Mouse (Mus musculus) ZHBTc4 (cell line): ENCODE results near the gene Sptbn4.
A peak's percentile ranks its signal among the peaks of the same experiment; 100 is the strongest.

Experiments
- DNase-seq: peaks from one replicate; pipeline ENCODE4 v3.0.0-alpha.2; 2011; ENCODE audit warnings: low read depth, low spot score

Sptbn4 gene

DNA sequence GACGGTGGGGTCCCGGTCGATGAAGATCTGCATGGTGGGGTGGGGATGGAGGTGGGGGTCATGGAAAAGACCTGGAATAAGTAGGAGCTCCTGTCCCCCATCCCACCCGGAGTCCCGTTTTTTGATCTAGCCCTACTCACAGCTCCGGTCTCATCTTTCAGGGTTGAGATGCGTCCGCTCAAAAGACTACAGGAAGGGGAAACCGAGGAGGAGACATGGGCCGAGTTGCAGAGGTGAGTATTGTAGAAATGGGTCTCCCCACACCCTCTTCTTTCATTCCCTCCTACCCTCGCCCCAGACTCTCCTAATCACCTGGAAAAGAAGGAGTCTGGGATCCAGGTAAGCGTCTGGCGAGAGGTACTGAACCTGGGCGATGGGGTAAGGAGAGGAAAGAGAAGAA, 92.2 kb downstream of the Sptbn4 start:
- DNase-seq = no peak

DNA sequence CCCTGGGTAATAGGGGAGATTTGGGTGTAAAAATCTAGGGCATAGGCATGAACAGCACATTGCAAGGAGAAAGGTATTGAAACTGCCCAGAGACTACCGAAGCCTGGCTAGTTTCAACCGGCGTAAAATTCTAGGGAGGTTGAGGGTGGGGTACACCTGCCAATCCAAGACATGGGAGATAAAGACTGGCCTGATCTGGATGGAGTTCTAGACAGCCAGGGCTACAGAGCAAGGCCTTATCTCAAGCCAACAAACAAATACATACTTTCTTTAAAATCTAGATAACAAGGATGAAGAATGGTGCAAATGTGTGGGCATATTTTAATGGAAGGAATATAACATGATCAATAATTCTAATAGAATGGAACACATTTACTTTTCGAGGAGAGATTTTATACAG, 92.7 kb downstream of the Sptbn4 start:
- DNase-seq = no peak

DNA sequence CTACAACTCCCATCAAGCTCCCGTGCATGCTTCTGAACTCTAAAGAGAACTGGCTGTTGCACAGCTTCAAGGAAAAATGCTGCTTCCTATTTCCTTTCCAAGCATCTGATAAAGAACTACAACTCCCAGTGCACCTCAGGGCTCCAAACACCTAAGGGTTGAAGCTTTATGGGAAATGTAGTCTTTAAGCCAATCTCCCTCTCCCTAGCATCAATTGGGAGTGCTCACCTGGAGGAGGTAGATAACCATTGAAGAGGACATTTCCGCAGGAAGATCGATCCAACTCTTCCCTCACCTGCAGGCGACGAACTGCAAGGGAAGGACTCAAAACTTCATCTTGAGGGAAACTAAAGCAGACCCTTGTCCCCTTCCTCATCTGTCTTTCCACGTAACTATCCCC, 93.3 kb downstream of the Sptbn4 start:
- peak; percentile 70 for DNase-seq

DNA sequence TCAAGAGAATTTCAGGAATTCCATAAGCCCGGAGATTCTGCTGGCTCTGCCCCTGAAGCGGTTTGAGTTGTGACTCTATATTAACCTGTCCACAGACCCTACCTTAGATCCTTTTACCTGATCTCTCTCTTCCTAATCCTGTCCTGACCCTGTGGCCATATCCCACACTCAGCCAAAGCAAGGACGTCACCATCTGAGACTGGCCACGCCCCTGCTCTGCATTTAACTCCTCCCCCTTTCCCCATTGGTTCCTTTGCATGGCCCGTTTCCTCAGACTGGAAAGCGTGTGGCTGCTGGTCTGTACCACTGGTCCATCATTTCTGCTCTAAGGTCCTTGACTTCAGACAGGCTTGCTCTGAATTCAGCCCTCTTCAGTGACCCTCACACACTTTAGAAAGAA, 102.0 kb downstream of the Sptbn4 start:
- DNase-seq = peak; percentile 90

DNA sequence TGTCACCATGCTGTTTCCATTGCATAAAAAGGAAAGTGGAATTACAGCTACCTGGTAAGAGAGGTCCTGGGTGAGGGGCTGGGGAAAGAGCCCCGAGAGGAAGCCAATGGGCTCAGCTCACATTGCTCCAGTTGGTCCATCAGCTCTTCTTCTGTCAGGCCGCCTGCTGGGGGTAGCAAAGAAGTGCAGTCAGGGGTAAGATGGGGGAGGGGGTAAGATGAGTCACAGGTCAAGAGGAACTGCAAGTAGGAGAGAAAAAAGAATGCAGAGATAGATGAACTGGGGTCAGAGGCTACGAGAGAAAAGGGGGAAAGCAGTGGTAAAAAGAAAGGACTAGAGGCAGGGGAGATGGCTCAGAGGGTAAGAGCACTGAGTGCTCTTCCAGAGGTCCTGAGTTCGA, 104.9 kb downstream of the Sptbn4 start:
- peak; percentile 86 for DNase-seq

DNA sequence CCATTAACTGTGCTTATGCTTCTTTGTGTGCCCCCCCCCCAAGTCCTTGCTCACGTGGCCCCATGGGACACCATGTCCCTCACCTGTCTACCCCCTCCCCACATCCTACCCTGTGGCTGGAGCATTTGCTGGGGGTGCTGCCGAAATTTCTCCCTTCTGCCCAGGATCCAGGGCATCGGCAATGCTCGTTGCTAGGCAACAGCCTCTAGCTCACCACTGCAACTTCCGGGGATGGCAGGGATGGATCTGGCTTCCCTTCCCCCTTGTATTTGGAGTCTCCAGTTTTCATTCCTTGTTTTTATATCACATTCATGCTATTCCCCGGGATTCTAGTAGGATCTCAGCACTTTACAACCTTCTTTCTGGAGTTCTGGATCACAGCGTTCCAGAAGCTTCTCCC, 108.0 kb downstream of the Sptbn4 start:
- DNase-seq = no peak

DNA sequence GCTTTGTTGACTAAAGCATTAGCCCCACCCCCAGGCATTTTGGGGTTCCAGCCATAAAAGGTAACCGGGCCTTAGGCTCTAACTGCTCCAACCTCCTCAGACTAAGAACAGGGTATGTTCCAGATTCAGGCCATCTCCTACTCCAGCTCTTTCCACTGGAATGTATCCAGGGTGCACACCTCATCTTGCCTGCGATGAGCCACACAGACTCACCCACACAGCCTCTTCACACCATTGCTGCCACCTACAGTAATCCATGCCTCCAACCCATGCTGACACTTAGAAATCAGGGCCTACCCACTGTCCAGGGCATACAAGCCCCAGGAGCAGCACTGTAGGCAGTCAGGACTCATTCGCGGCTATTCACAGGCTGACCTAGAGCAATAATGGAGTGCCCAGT, 108.4 kb downstream of the Sptbn4 start:
- no peak for DNase-seq

DNA sequence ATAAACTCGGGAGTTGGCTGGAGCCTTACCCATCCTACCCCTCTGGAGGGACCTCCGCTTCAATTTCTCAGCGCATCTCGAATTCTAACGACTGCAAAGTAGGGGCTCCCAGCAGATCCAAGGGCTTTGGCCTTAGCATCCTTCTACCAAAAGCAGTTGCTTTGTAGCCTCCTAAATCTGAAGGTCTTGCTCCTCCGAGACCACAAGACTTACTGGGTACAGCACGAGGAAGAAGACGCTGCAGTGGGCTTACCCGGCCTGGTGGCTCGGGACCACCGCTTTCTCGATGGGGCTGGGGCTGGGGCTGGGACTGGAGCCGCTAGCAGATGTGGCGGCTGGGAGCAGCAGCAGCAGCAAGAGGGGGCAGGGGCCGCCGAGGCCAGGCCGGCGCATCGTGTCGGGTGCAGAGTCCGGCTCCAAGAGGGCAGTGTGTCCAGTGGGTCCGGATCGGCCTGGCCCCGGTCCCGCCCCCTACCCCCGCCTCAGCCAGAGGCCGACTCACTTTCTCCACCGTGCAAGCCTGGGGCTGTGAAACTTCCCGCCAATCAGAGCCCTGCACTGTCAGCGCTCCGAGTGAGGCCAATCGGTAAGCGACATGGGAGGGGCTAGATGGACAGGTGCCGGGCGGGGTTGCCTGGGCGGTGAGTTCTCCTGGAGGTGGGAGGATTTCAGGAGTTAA, 110.2 kb downstream of the Sptbn4 start, which contains the start of gene Ltbp4:
TSS of gene Ltbp4 (minus strand) at position 518 of the 679 bp plus-strand sequence.
- peak; percentile 89 for DNase-seq

DNA sequence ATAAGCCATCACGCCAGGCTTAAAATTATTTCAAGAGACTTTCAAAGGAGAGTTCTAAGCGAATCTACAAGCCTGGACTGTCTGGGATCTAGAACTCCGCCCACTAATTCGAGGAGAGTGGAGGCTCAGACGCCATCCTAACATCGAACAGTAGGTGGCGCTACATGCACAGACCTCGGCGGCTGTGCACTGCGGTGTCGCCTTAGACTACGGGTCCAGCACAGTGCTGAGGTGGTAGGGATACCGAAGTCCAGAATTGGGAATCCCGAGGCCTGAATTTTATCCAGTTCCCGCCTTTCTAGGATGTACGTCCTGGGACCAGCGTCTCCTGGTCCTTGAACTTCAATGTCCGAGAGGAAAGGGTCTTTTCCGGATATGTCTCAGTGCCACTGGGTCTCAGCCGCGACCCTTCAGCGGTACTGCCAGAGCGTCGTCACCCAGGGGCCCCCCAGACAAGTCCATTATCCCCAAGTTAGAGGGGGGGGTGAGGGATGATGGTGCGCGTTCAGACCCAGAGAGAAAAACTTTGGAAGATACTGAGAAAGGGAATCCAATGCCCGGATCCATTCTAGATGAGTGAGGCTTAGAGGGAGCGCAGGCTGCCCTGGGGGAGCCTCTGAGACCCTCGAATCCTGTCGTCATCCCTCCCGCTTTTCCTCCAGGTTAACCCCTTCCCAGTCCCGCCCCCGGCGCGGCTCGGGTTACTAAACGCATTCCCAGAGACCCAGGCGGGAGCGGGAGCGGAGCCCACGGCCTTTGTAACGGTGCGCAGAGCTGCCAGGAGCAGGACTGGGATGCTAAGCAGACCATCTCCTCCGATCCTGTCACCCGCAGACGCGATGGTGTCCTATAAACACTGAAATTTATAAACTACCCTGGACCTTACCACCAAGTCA, 111.3 kb downstream of the Sptbn4 start:
- peak; percentile 95 for DNase-seq

DNA sequence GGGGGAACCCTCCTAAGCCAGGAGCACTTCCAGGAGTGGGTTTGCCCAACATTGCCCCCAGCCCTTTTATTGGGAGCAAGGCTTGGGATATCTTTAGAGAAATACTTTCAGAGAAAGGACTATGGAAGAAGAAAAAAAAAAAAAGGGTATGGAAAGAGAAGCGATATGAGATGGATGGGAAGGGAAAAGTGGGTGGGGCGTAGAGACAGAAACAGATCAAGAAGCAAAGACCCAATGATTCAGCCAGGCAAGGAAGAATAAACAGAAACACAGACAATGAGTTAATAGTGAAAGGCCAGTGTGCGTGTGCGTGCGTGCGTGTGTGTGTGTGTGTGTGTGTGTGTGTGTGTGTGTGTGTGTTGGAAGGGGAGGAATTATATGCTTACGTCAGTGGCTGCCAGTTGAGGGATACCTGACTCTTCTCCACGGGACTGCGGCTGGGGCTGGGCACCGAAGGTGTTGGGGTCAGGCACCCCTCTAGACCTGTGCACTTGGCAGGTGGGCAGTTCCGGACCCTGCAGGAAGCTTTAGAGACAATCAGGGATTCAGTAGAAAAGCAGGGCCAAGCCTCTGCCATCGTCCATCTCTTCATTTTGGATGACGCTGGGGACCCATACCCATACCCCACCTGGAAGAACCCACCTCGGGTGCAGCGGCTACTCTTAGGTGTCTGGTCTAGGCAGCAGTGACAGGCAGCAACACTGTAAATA, 112.3 kb downstream of the Sptbn4 start:
- DNase-seq = no peak

DNA sequence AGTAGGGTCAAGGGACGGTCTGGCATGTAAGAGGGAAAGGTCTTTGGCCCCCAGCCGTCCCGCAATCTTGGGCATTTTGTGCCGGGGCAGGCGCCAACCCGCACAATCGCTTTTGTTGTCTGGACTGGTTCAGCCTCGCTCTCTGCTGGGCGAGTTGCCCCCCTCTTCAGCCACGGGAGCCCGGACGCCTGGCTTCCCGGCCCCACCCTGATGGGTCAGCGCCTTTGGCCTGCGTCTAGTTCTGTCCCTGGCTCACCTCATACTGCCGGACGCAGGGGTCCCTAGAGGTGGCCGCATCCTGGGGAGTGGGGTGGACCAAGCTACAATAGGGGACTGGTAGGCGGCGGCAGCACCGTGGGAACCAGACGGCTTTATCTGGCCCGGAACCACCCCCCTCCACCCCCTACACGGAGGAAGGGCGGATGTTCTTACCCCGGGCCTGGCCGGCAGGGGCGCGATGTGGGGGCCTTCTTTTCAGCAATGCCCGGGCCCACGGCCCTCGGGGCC, 113.0 kb downstream of the Sptbn4 start:
- DNase-seq = no peak

DNA sequence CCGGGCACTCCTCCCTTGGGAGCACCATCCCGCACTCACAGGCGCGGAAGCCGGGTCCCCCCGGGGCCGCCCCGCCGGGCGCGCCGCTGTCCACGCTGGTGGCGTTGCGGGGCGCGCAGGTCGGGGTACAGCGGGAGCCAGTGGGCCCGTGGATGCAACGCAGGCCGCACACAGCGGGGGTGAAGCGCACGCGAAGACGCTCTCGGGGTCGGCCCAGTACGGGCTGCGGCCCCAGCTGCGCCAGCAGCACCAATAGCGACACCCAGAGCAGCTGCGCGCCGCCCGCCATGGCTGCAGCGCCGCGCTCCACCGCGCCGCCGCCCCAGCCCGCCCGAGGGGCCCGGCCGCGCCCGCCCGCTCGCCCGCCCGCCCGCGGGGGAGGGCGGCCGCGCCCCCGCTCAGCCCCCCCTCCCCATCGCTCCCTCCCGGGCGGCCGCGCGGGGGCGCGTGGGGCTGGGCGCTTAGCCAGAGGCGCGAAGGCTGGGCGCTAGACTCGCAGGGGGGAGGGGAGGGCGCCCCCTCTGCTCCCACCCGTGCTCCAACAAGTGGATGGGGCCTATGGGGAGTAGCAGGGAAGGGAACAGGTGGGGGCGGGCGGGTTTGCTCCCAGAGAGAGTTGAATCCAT, 114.1 kb downstream of the Sptbn4 start:
- DNase-seq = peak; percentile 46

DNA sequence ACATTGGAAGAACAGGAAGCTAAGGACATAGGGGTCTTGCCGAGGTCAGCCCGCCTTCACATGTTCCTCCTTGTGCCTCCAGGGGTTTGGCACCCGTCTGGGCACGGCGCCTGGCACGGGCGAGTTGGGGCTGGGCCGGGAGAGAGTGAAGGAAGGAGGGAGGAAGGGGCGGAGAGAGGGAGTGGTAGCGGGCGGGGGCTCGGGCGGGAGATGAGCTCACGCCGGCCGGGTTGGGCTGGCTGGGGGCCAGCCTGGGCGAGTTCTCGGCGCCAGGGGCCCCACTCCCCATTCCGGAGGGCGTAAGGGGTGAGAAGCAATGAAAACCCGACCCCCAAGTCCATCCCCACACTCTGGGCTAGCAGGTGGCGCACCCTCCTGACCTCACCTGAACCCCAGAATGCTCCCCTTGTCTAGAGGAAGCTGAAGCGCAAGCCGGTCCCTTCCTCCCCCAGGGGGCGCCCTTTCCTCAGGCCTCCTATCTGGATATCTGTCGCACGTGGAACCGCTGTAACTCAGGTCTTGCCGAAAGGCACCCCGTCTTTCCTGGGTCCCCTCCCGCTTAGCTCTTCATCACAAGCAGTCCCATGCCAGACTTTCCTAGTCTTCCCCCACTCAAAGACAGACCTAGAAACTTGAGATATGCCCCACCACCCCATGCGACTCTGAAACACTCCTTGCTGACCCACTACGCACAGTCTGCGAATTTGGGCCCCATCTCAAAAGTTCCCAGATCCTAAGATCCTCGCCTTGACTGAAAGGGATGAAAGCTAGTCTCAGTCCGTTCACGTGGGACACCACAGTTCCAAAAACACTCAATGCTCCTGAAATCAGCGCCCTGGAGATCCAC, 114.9 kb downstream of the Sptbn4 start:
- DNase-seq = peak; percentile 89

DNA sequence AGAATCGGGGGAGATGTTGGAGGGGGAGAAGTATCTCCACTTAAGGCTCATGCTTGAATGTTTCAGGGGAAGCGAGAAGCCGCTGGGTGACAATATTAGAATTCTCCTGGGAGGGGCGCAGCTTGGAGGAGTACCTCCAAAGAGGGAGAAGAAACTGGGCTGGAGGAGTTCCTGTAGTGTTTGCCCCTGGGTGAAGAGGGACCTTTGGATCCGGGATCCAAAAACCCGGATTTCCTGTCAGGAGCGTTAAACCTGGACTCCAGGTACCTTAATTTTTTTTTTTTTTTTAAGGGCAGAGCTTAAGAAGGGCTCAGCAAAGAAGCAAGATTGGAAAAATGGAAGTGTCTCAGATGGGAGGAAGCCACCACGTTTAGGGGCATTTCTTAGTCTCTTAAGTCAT, 115.6 kb downstream of the Sptbn4 start:
- DNase-seq = peak; percentile 44

DNA sequence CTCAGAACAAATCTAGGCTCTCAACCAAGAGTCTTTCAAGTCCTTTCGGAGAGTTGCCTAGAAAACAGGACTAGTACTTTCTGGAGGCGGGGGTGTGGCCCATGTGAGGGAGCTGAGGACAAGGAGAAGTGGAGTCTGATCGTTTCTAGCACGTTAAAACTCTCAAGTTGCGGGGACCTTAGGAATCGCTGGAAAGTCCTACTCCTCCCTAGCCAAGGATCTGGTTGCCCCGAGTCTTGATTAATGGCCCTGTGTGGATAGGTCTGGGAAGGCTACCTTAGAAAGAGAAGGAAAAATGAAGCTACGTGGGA, 116.0 kb downstream of the Sptbn4 start:
- DNase-seq = peak; percentile 78

DNA sequence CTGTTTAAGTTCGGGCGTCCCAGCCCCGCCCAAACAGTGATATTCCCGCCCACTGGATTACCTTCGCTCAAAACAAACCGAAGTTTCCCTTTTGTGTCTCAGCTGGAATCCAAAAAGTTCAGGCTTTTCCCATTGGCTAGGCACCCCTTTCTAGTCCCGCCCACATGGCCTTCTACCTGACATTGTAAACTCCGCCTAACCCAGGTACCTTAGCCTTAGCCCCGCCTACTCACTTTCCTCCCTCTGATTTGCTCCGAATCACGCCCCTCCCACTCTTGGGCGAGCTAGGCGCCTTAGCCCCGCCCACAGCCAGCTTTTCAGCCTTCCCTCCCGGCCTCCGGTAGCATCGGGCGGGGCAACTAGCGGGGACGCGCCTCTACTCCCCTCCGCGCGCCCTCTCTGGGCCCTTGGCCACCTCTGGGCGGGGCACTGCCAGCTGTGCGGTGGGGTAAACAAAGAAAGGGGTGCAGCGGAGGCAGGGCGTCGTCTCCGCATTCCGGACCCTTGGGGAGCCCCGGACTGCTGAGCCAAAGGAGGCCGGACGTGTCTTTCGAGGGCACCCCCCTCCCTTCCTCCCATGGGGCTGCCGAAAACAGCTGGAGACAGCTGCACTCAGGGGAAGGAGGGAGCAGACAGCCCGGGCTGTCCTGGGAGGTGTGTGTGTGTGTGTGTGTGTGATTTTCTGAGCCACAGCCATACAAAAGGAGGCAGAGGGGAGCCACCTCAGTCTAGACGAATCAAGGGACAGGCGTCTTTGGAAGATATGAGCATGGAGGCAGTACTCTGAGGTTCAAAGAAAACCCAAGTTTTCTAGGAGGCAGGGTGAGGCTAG, 116.6 kb downstream of the Sptbn4 start:
- DNase-seq = peak; percentile 99

DNA sequence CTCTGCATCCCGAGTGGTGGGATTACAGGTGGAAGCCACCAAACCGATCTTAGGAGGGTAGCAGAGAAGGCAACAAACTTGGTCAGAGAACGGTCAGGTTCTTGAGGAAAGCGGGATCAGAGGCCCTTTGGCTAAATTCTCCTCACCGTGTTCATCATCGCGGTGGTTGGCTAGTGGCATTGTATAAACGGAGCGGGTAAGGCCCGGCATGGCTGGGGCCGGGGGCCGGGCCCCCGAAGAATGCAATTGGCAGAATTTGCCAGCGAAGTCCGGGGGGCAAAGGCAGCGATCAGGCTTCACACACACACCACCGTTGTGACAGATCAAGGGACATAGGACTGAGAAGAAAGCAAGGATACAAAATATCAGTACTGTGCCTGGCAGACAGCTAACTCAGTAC, 117.5 kb downstream of the Sptbn4 start:
- DNase-seq = no peak

DNA sequence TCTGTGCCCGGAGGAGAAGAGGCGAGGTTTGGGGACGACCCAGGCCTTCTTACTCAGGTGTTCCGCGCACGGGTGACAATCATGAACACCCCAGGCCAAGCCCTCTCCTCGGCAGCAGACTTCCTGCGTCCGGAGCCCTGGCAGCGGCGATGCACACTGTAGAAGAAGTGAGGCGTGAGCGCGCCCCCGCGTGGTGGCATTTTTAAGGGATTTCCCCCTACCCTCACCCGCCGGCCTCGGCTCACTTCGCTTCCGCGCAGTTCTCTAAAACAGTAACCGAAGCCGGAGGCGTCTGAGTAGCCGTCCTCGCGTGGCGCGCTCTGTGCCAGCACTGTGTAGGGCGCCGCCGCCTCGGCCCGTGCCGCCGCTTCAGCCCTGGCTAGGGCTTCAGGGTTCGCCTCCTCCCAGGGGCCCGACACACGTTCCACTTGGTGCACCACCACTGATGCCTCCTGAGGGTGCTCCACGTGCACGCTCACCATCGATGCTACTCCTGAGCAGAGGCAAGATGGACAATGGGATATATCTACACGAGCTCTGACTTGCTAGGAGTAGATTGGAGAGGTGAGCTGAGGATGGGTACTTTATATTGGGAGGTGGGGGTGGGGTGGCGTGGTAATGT, 118.0 kb downstream of the Sptbn4 start:
- DNase-seq = peak; percentile 93

DNA sequence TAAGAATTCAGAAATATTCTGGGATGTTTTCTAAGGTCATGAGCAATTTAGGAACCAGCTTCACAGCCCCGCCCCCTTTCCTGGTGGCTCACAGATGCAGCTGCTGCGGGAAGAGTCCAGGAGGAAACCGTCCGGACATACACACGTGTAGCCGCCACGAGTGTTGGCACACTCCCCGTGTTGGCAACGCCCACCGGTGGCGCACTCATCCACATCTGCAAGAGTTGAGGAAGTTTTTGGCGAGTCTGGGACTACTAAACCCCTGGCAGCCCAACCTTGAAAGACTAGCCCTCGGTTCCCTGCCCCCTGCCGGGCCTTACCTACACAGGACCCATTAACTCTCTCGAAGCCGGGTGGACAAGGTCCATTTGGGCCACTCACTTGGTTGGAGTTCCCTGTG, 118.8 kb downstream of the Sptbn4 start:
- DNase-seq = peak; percentile 50

DNA sequence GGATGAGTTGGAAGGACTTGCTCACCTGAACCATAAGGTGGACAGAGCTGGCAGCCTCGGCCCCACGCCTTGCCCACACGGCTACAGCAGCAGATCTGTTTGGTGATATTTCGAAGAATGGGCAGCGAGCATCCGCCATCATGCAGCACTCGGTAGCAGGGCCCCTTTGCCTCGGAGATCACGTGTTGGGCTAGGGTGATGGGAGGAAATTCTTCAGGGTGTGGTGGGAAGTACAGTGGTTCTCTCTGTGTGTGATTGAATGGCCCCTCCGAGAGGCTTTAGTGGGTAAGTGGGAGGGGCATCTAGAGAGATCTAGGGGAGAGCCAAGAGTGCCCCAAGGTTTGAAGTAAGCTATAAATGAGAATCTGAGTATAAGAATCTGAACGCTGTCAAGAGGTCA, 119.3 kb downstream of the Sptbn4 start:
- peak; percentile 66 for DNase-seq
